Mouse (Mus musculus) heart, postnatal 10 days (tissue): ENCODE results near the gene Rab24. TPM values are rescaled to one million over a fixed set of nuclear protein-coding genes. Genes with fewer than 3 reads are reported as not detected.

Experiments
- DNase-seq, 2 experiments: peaks; one replicate each; pipeline ENCODE4 v3.0.0; 2021
- intact Hi-C: fragments of 180-260 bp; cut with DNase I; formaldehyde crosslinking; loops from one replicate; pipeline ENCODE4 v1.15.1; 2025
- total RNA-seq, 2 experiments: library from RNA; stranded (reverse); gene quantifications; 2 replicates each; pipeline ENCODE4 v1.2.3; 2021

Rab24 gene
- total RNA-seq, 2 experiments from 2014 or later = 40.0 to 40.2 TPM

DNA sequence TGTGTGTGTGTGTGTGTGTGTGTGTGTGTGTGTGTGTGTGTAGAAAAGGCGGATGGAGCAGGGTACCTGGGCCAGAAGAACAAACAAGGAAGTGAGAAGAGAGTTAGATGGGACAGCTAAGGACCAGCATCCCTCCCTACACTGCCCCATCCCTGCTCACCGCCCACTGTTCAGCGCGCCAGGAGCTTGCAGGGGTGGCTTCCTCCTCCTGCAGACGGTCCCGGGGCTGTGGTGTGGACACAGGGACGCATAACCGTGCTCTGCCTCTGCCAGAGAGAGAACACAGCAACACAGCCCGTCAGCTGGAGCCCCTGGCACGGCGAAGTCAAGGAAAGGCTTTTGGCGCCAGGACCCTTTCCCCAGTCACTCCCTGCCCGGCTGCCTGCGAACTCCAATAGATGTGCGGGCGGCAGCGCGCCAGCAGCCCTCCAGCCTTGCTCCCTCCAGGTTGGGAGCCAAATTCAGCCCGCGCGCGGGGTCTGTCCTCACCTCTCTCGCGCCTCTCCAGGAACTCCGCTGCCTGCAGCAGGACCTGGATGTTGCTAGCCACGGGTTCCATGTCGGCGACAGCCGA, 7.5 kb upstream of the Rab24 start:
- intact Hi-C loops = loop anchor here (2.0 kb wide), 1 partner anchor 32 kb away; no protein-coding TSS in a partner anchor
- peak in 1 of 2 experiments; percentile 56 for DNase-seq

DNA sequence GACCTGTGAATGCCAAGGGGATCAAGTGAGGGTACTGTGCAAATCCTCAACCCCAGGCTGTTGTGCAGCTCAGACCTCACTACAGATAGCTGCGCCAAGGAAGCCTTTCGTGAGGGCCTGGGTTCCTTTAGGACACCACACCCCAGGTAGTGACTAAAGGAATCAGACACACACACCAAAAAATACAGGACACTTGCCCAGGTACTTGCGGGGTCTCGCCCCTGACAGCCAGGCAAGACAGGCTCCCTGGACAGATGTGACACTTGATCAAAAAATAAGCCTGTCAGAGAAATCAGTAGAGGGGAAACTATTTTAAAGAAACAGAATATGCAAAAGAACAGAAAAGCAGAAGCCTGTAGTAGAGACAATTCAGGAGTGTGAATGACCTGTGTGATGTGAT, 6.9 kb upstream of the Rab24 start:
- no peak for DNase-seq
- intact Hi-C loops = loop anchor here (2.0 kb wide), 1 partner anchor 32 kb away; no protein-coding TSS in a partner anchor

GRCm38 (mm10) chr13:55328171-55328570, 6.4 kb upstream of the Rab24 start:
- intact Hi-C loops = loop anchor here (2.0 kb wide), 1 partner anchor 33 kb away; no protein-coding TSS in a partner anchor
- DNase-seq = no peak

- intact Hi-C loops = loop anchor here (2.0 kb wide), 1 partner anchor 33 kb away; no protein-coding TSS in a partner anchor
- peak; percentile 89 to 93 for DNase-seq
Observed at GRCm38 (mm10) chr13:55327633-55328032, 5.9 kb upstream of the Rab24 start.

DNA sequence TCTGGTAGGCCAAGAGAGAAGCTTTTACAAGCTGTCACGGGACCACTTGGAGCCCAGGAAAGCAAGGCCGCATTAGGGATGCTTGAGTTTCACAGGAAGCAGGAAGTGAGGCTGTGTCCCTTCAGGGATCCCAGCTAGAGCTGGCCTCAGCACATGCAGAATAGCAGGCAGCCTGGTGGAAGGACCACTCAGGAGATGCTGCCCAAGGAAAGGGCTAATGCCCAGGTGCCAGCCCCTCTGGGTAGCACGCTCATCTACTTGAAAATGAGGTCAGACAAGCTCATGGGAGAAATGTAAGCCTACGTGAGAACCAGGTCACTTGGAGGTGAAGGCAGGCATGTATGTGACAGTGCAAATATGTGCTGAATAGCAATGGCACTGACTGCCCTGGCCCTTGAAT, 5.4 kb upstream of the Rab24 start:
- intact Hi-C loops = no loop called here
- DNase-seq = no peak

DNA sequence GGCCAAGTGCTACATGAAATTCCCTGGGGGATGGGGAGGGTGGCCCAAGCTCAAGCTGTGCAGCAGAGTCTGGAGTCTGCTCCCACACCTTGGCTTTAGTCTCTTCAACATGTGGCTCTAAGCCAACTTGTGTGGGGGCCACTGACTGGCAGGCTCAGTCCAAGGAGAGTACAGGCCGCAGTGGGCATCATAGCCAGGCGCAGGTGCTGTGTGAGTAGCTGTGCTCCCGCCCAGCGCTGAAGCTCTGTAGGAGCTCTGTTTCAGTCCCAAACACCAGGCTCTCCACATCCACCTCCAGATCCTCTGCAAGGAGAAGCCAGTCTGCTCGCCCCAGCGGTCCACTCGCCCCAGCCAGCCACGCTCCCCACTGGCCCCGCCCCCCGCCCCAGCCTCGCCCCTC, 3.9 kb upstream of the Rab24 start:
- intact Hi-C loops = no loop called here

DNA sequence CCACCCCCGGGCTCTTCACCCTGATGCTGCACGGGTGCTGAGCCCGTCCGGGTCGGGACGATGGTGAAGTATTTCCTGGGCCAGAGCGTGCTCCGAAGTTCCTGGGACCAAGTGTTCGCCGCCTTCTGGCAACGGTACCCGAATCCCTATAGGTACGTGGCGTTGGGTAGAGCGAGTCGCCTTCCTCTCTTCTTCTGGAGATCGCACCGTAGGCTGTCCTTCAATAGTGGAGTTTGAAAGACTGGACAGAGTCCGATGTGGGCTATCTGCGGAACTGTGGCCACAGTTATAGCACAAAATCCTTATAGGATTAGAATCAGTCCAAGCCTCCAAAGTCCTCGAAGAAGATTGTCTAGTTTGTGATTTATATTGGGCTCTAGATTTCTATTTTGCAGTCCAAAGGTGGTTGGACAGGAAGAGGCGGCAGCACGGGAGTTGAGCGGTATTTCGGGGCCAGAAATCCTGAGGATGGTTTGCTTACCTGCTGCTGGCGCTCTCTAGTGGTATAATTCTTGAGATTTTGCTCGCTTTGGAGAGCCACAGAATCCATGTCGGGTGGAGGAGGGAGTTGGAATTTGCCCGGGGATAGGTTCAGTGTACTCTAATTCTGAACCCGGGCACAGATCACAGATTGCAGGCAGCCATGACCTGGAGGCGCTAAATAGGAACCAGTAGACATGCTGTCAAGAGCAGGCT, 532 bp upstream of the Rab24 start:
- peak; percentile 38 to 51 for DNase-seq
- intact Hi-C loops = no loop called here

More for the DNA sequence above, 3.9 kb upstream of the Rab24 start:
- no peak for DNase-seq

DNA sequence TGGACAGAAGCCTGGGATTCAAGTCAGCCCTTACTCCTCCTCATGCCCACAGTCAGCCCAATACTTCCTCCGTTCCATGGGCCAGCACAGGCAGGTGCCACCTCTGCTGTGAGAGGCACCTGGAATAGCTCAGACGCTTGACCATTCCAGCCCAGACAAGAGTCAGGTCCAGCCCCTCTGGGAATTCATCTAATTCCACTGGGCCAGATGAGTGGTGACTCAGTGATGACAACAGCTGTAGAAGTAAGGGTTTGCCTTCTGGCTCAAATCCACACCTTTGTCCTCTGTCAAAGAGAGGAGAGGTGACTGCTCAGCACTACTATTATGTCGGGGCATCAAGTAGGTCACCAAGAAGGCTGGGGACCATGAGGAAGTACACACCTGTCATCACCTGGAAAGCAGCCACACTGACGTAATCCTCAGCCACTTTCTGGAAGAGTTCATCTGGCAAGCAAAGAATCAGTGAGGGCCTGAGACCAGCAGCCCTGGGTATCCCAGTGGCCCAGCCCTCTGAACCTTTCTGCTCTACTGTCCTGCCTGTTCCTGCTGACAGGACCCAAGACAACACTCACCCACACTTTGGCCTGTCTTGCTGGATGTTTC, 1.7 kb downstream of the Rab24 start, which contains the start of gene Prelid1:
Gene Prelid1, plus strand, starts transcription at position 570 of the 603 bp plus-strand sequence.
- intact Hi-C loops = no loop called here
- peak in 1 of 2 experiments; percentile 29 for DNase-seq

GRCm38 (mm10) chr13:55318351-55318750, 3.4 kb downstream of the Rab24 start:
- DNase-seq = no peak
- intact Hi-C loops = no loop called here

DNA sequence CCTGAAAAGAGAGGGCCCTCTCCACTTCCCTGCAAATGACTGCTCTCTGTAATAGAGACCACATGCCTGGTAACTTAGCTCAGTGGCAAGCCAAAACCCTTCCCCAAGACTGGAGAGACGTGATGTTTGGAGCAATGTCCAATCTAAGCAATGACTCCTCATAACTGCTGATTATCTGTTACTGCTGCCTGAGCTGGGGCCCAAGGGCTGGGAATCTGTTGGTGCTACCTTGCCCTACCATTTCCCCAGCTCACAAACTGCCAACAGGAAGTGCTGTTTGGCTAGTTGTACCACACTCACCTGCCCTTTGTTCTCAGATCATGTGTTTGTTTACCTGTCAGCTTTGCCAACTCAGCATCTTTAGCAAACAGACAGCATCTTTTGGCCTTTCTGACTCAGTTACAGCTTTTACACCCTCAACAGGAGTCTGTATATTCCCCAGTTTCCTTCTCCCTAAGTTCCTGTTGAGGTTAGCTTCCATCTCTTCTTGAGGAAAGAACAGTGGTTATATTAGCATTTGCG, 6.8 kb downstream of the Rab24 start:
- no peak for DNase-seq
- intact Hi-C loops = no loop called here

DNA sequence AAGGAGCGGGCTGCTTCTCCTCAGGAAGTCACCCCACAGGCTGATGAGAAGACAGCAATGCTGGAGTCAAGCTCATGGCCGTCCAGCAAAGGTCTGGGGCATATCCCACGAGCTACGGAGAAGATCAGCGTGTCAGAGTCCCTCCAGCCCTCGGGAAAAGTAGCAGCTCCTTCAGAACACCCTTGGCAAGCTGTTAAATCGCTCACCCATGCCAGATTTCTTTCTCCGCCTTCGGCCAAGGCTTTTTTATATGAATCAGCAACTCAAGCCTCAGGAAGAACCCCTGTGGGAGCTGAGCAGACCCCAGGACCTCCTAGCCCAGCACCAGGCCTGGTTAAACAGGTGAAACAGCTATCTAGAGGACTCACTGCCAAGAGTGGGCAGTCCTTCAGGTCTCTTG, 8.7 kb downstream of the Rab24 start:
- intact Hi-C loops = no loop called here
- DNase-seq = no peak

GRCm38 (mm10) chr13:55312028-55312630, 9.6 kb downstream of the Rab24 start:
- intact Hi-C loops = no loop called here
- DNase-seq = no peak

DNA sequence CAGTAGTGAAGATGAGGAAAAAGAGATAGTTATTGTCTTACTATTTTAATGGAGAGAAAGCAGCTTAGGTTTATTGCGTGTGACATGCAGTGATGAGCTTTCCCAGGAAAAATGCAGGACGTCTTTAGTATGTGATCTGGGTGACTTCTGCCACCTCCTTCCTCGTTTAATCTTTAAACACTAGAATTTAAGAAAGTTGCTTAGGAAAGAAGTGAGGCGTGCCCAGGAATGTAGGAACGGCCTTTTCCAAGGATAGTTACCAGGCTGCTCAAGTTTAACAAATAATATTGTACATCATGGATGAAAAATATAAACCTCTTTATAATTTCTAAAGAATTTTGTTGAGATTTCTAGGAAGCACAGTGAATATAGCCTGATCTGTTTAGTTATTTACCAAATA, 20.8 kb downstream of the Rab24 start:
- no peak for DNase-seq
- intact Hi-C loops = no loop called here

- no peak for DNase-seq
- intact Hi-C loops = no loop called here
Observed at GRCm38 (mm10) chr13:55296760-55297159, 25.0 kb downstream of the Rab24 start.

DNA sequence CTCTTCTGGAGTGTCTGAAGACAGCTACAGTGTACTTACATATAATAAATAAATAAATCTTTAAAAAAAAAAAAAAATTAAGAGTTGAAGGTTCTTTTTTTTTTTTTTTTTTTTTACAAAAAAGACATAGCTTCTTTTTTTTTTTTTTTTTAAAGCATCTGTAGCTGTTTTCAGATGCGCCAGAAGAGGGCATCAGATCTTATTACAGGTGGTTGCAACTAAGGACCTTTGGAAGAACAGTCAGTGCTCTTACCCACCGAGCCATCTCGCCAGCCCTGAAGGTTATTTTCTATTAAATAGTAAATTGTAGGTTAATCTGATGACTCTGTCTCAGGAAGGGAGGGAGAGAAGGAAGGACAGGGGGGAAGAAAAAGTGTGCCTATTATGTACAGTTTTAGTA, 32.9 kb downstream of the Rab24 start:
- intact Hi-C loops = no loop called here
- DNase-seq = peak in 1 of 2 experiments; percentile 7

DNA sequence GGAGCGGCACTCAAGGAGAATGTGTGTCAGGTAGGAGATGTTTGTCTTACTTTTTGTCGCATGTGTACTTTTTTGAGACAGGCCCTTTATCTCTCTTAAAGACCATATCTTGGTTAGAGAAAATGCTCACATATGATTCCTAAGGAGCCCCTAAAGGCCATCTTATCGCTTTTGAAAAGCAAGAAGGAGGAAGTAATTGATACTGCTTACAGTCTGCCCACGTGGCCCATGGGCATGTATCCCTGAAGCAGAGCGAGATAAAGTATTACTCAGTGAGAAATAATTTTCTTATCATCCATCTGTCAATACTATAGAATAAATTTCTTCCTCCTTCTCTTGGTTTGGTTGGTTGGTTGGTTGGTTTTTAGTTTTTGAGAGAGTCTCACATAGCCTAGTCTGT, 44.1 kb downstream of the Rab24 start:
- intact Hi-C loops = no loop called here
- no peak for DNase-seq

DNA sequence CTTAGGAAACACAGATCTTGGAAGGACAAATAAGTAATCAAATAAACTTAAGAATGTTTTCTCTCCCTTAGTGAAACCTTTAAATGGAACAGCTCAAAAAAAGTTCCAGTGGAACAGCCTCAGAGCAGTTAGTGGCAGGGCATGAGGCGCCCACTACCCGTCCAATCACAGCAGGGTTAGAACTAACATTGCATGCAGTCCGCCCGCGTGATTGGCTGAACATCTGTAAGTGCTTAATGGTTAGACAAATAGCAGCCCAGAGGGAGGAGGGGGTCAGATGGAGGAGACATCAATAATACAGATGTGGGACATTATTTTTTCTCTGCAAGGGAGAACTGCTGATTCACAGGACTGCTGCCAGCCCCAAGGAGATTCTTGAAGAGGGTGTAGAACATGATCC, 44.5 kb downstream of the Rab24 start:
- DNase-seq = no peak
- intact Hi-C loops = no loop called here
